Mouse (Mus musculus): ENCODE measurements at regions not wholly inside any gene's neighbourhood (a gene's known extent, or its start where the extent isn't known, plus 50 kb on each side); places are given as distances from the start of the nearest gene placed in this dataset.
"Not testable (repeated sequence)": the region's sequence is repeated elsewhere in the genome, so short reads cannot be mapped to it uniquely, and the experiment has no call there.

GRCm38 (mm10) chr4:153652841-153653240, 170.2 kb upstream of the Ajap1 start:
- no peaks in the 10 kb centered on the region for H3K4me1 ChIP-seq (ENCODE audit: control insufficient read depth, insufficient read depth, insufficient read length, low read length)
- no peak overlapping the region for H3K27ac ChIP-seq (replicated peaks; ENCODE audit: low read depth, low read length)
- H3K4me3 ChIP-seq (ENCODE audit: insufficient read depth, low read depth, low read length) = no peak overlapping the region

GRCm38 (mm10) chr4:153662731-153663130, 180.1 kb upstream of the Ajap1 start:
- no peak overlapping the region for H3K27ac ChIP-seq (replicated peaks; ENCODE audit: low read depth, low read length)
- no peak overlapping the region for H3K4me3 ChIP-seq (ENCODE audit: insufficient read depth, low read depth, low read length)
- no peaks in the 10 kb centered on the region for H3K4me1 ChIP-seq (ENCODE audit: control insufficient read depth, insufficient read depth, insufficient read length, low read length)

DNA sequence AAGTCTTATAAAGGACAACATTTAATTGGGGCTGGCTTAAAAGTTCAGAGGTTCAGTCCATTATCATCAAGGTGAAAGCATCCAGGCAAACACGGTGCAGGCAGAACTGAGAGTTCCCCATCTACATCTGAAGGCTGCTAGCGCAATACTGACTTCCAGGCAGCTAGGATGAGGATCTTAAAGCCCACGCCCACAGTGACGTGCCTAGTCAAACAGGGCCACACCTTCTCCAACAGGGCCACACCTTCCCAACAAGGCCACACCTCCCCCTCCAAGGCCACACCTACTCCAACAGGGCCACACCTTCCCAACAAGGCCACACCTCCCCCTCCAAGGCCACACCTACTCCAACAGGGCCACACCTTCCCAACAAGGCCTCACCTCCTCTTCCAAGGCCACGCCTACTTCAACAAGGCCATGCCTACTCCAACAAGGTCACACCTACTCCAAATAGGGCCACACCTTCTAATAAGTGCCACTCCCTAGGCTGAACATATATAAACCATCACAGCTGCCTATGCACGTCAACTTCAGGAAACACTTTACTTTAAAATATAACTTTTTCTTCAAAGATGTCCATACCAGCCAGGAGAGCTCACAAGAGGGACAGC, 184.1 kb upstream of the Ajap1 start:
- not testable (repeated sequence) for H3K4me1 ChIP-seq (ENCODE audit: control insufficient read depth, insufficient read depth, insufficient read length, low read length); H3K4me3 ChIP-seq (ENCODE audit: insufficient read depth, low read depth, low read length); H3K27ac ChIP-seq (replicated peaks; ENCODE audit: low read depth, low read length)

- Histone ChIP-seq H3K4me3 (ENCODE audit: insufficient read depth, low read depth, low read length) (no peak overlapping the region), H3K4me1 (ENCODE audit: control insufficient read depth, insufficient read depth, insufficient read length, low read length) (no peaks in the 10 kb centered on the region), H3K27ac (replicated peaks; ENCODE audit: low read depth, low read length) (no peak overlapping the region)
Measured at GRCm38 (mm10) chr4:153669070-153669469, 186.5 kb upstream of the Ajap1 start.

DNA sequence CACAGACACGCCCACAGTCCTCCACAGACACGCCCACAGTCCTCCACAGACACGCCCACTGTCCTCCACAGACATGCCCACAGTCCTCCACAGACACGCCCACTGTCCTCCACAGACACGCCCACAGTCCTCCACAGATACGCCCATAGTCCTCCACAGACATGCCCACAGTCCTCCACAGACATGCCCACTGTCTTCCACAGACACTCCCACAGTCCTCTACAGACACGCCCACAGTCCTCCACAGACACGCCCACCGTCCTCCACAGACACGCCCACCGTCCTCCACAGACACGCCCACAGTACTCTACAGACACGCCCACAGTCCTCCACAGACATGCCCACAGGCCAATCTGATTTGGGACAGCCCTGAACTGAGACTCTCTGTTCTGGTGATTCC, 187.6 kb upstream of the Ajap1 start:
- Histone ChIP-seq H3K27ac (replicated peaks; ENCODE audit: low read depth, low read length) (no peak overlapping the region), H3K4me1 (ENCODE audit: control insufficient read depth, insufficient read depth, insufficient read length, low read length) (no peaks in the 10 kb centered on the region), H3K4me3 (ENCODE audit: insufficient read depth, low read depth, low read length) (no peak overlapping the region)

- H3K4me3 ChIP-seq (ENCODE audit: insufficient read depth, low read depth, low read length) = no peak overlapping the region
- H3K4me1 ChIP-seq (ENCODE audit: control insufficient read depth, insufficient read depth, insufficient read length, low read length) = no peaks in the 10 kb centered on the region
- no peak overlapping the region for H3K27ac ChIP-seq (replicated peaks; ENCODE audit: low read depth, low read length)
Measured at GRCm38 (mm10) chr4:153675431-153675830, 192.8 kb upstream of the Ajap1 start.

DNA sequence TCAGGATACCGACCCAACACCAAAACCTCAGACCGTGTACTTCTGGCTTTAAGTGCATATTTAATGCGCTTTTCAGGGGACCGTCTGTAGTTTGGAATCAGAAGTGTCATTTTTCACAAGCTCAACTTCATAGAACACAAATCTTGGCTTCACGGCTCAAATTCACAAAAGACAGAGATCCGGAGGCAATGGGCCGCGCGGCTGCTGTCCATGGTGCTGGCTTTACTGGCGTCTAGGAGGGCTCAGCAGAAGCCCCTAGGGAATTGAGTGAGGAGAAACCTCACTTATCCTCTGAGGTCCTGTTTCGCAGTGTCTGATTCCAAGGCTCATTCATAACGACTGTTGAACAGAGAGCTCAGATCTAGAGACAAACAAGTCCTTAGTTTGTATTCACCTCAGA, 196.5 kb upstream of the Ajap1 start:
- Histone ChIP-seq H3K4me3 (ENCODE audit: insufficient read depth, low read depth, low read length) (no peak overlapping the region), H3K27ac (replicated peaks; ENCODE audit: low read depth, low read length) (no peak overlapping the region), H3K4me1 (ENCODE audit: control insufficient read depth, insufficient read depth, insufficient read length, low read length) (no peaks in the 10 kb centered on the region)

DNA sequence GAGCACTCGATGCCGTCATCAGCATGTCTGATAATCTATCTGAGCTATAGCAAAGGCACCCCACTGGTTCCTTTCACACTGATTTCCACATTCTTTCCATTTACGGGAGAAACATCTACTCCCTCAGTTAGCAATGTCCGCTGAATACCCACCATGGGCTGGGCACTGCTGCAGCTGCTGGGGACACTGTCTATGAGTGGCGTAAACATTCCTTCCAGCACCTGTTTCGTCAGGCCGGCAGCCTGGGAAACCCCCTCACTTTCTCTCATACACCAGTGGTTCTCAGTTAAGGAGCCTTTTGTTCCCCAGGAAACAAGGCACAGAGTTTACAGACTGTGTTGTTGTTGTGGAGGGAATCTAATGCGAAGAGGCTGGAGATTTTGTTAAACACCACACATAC, 205.8 kb upstream of the Ajap1 start:
- Histone ChIP-seq H3K27ac (replicated peaks; ENCODE audit: low read depth, low read length) (no peak overlapping the region), H3K4me1 (ENCODE audit: control insufficient read depth, insufficient read depth, insufficient read length, low read length) (no peaks in the 10 kb centered on the region), H3K4me3 (ENCODE audit: insufficient read depth, low read depth, low read length) (no peak overlapping the region)

DNA sequence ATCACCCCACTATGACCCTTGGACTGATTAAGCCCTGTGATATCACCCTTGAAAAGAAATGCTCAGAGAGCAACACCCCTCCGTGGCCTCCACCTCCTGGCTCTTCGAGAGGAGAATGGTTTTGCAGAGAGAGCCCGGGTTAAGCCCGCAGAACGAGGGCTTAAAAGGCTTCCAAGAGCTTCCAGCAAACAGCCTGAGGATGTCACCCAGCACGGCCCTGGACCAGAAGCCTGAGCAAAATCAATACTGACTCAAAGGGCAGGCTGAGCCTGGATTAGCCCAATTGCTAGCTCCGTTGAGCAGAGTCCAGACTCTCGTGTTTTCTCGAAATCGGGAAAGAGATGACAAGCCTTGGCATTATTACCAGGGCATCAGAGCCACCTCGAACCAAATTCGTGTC, 211.3 kb upstream of the Ajap1 start:
- no peak overlapping the region for H3K4me3 ChIP-seq (ENCODE audit: insufficient read depth, low read depth, low read length)
- no peak overlapping the region for H3K27ac ChIP-seq (replicated peaks; ENCODE audit: low read depth, low read length)
- no peaks in the 10 kb centered on the region for H3K4me1 ChIP-seq (ENCODE audit: control insufficient read depth, insufficient read depth, insufficient read length, low read length)

DNA sequence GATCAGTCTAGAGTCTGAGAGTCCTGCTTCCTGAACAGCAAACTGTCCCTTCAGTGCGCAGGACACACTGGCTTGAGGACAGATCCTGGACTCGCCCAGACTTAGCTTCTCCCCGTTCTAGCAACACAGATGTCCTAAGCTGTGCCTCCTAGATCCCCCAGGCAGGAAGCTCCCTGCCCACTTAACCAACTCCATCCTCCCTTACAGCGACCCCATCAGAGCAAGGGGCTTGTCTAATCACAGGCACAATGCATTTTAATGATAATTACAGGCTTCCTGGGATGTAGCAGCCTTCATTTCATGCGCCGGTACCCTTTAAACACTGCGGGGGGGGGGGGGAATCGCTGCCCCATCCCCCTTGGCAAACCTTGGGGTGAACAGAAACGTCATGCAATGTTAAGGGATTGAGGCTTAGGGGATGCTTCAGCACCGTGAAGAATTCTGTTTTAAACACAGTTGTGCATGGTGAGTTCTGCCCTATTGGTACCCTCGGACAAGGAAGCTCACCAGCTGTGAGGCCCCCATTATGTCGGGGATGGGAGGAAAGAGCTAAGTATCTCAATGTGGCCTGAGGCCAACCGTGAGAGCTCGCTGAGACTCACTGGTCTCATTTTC, 213.9 kb upstream of the Ajap1 start:
- Histone ChIP-seq H3K4me3 (ENCODE audit: insufficient read depth, low read depth, low read length) (no peak overlapping the region), H3K4me1 (ENCODE audit: control insufficient read depth, insufficient read depth, insufficient read length, low read length) (no peaks in the 10 kb centered on the region), H3K27ac (replicated peaks; ENCODE audit: low read depth, low read length) (no peak overlapping the region)

DNA sequence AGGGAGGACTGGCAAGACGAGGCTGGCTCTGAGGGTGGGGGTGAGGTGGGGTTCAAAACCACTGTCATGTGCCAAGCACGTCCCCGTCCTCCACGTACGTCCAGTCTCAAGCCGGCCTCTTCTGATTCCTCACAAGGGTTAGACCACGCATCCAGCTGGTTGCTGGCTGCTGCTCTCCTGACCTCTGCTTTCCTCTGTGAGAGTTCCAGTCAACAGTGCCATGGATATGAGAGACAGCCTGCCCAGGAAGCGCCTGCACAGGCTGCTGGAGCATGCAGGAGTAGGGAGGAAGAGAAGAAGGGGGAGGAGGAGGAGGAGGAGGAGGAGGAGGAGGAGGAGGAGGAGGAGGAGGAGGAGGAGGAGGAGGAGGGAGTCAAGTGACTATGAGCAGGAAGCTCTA, 224.6 kb upstream of the Ajap1 start:
- Histone ChIP-seq H3K4me1 (ENCODE audit: control insufficient read depth, insufficient read depth, insufficient read length, low read length) (no peaks in the 10 kb centered on the region), H3K27ac (replicated peaks; ENCODE audit: low read depth, low read length) (no peak overlapping the region; the same call in 1 of the 2 replicates), H3K4me3 (ENCODE audit: insufficient read depth, low read depth, low read length) (no peak overlapping the region)

GRCm38 (mm10) chr4:153714995-153715645, 232.5 kb upstream of the Ajap1 start:
- Histone ChIP-seq H3K27ac (replicated peaks; ENCODE audit: low read depth, low read length) (no peak overlapping the region), H3K4me3 (ENCODE audit: insufficient read depth, low read depth, low read length) (no peak overlapping the region), H3K4me1 (ENCODE audit: control insufficient read depth, insufficient read depth, insufficient read length, low read length) (no peaks in the 10 kb centered on the region)

- H3K4me1 ChIP-seq (ENCODE audit: control insufficient read depth, insufficient read depth, insufficient read length, low read length) = no peaks in the 10 kb centered on the region
- no peak overlapping the region for H3K4me3 ChIP-seq (ENCODE audit: insufficient read depth, low read depth, low read length)
- no peak overlapping the region for H3K27ac ChIP-seq (replicated peaks; ENCODE audit: low read depth, low read length)
Measured at GRCm38 (mm10) chr4:153717273-153717672, 234.7 kb upstream of the Ajap1 start.

- Histone ChIP-seq H3K4me1 (ENCODE audit: control insufficient read depth, insufficient read depth, insufficient read length, low read length) (no peaks in the 10 kb centered on the region), H3K27ac (replicated peaks; ENCODE audit: low read depth, low read length) (no peak overlapping the region), H3K4me3 (ENCODE audit: insufficient read depth, low read depth, low read length) (no peak overlapping the region)
Measured at GRCm38 (mm10) chr4:153724045-153724444, 233.0 kb upstream of the A430005L14Rik start.

GRCm38 (mm10) chr4:153727273-153727672, 229.8 kb upstream of the A430005L14Rik start:
- Histone ChIP-seq H3K4me3 (ENCODE audit: insufficient read depth, low read depth, low read length) (no peak overlapping the region), H3K27ac (replicated peaks; ENCODE audit: low read depth, low read length) (no peak overlapping the region), H3K4me1 (ENCODE audit: control insufficient read depth, insufficient read depth, insufficient read length, low read length) (no peaks in the 10 kb centered on the region)

- Histone ChIP-seq H3K4me1 (ENCODE audit: control insufficient read depth, insufficient read depth, insufficient read length, low read length) (no peaks in the 10 kb centered on the region), H3K4me3 (ENCODE audit: insufficient read depth, low read depth, low read length) (no peak overlapping the region), H3K27ac (replicated peaks; ENCODE audit: low read depth, low read length) (no peak overlapping the region)
Measured at GRCm38 (mm10) chr4:153727896-153728422, 229.1 kb upstream of the A430005L14Rik start.
